Mouse (Mus musculus): ENCODE data around the gene Cdh4. TPM values are rescaled to one million over a fixed set of nuclear protein-coding genes. Genes with fewer than 3 reads are reported as not detected.

The Cdh4 gene
- polyA plus RNA-seq, 1 experiment, result 9.3 TPM

DNA sequence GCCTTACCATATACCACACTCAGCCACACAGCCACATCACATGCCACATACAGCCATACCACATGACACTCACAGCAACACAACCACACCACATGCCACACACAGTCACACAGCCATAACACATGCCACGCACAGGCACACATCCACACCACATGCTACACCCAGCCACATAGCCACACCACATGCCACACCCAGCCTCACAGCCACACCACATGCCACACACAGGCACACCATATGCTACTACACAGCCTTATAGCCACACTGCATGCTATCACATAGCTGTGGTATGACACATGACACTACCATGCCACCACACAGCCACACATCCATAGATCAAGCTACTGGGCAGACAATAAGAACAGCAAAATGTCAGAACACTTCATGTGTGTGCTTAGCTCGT lies 158.1 kb downstream of the Cdh4 start:
- Histone ChIP-seq H3K4me1 (ENCODE audit: control insufficient read depth, insufficient read depth, low read length) (peaks cover 5% of the 10 kb centered on the region), H3K27me3 (ENCODE audit: control insufficient read depth, insufficient read depth, low read length) (no peaks in the 10 kb centered on the region), H3K4me3 (replicated peaks; ENCODE audit: insufficient read depth, low read depth, low read length) (no peak overlapping the region), H3K27ac (ENCODE audit: insufficient read depth, low read length) (no peak overlapping the region)
- no peak for DNase-seq
- TF ChIP-seq CTCF (IDR thresholded peaks at IDR 0.05; ENCODE audit: borderline replicate concordance, insufficient read depth, low read depth, low read length) (no peak), POLR2A (IDR thresholded peaks at IDR 0.05; ENCODE audit: borderline replicate concordance, insufficient read depth, low read length) (no peak)
- WGBS, result 92% methylated on average over 2 of the region's 2 CpGs

GRCm38 (mm10) chr2:179601167-179601566 lies 158.9 kb downstream of the Cdh4 start:
- H3K27me3 ChIP-seq (ENCODE audit: control insufficient read depth, insufficient read depth, low read length), result no peaks in the 10 kb centered on the region
- TF ChIP-seq POLR2A (IDR thresholded peaks at IDR 0.05; ENCODE audit: borderline replicate concordance, insufficient read depth, low read length) (no peak), CTCF (IDR thresholded peaks at IDR 0.05; ENCODE audit: borderline replicate concordance, insufficient read depth, low read depth, low read length) (no peak)
- H3K4me3 ChIP-seq (replicated peaks; ENCODE audit: insufficient read depth, low read depth, low read length), result no peak overlapping the region
- H3K27ac ChIP-seq (ENCODE audit: insufficient read depth, low read length), result no peak overlapping the region
- peaks cover 5% of the 10 kb centered on the region for H3K4me1 ChIP-seq (ENCODE audit: control insufficient read depth, insufficient read depth, low read length)
- DNase-seq, result no peak
- 98% methylated on average over 9 of the region's 9 CpGs for WGBS

DNA sequence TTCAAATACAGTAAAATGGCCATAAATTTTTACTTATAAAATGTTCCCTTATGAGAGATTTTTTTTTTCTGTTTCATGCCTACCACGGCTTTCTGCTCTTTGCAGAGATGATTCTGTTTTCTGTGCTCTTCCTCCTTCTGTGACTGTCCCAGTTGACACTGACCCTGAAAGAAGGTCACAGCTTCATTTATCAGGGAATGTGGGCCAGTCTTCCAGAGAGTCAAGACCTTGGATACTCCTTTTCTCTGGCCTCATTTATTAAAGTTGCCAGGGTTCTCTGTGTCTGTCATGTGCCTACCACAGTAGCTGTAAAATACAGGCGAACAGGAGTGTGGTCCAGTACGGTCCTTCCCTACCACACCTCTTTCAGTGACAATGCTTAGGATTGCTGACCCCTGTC lies 162.5 kb downstream of the Cdh4 start:
- no peak for DNase-seq
- WGBS, result 93% methylated on average over 3 of the region's 3 CpGs
- Histone ChIP-seq H3K4me3 (replicated peaks; ENCODE audit: insufficient read depth, low read depth, low read length) (no peak overlapping the region), H3K4me1 (ENCODE audit: control insufficient read depth, insufficient read depth, low read length) (peaks cover 5% of the 10 kb centered on the region), H3K27me3 (ENCODE audit: control insufficient read depth, insufficient read depth, low read length) (no peaks in the 10 kb centered on the region), H3K27ac (ENCODE audit: insufficient read depth, low read length) (no peak overlapping the region)
- no peak for TF ChIP-seq CTCF (IDR thresholded peaks at IDR 0.05; ENCODE audit: borderline replicate concordance, insufficient read depth, low read depth, low read length)
- no peak for TF ChIP-seq POLR2A (IDR thresholded peaks at IDR 0.05; ENCODE audit: borderline replicate concordance, insufficient read depth, low read length)

DNA sequence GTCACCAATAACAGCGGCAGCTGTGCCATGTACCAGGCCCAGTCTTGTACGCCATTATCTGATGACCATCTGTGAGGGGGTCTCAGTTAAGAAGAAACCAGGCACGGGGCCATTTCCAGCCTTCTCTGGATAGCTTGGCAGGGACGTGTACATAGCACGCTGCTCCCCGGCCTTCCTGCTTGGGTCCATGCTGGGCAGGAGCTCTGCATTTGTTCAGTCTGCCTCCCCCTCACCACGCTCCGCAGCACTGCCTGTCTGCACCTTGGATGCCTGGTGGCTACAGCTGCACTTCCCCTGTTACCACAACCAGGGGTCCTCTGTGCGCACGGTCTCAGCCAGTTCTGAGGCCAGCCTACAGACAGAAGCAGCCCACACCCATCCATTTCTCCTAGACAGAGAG lies 163.0 kb downstream of the Cdh4 start:
- WGBS, result 61% methylated on average over 10 of the region's 10 CpGs
- TF ChIP-seq POLR2A (IDR thresholded peaks at IDR 0.05; ENCODE audit: borderline replicate concordance, insufficient read depth, low read length), result no peak
- no peak for TF ChIP-seq CTCF (IDR thresholded peaks at IDR 0.05; ENCODE audit: borderline replicate concordance, insufficient read depth, low read depth, low read length)
- Histone ChIP-seq H3K4me1 (ENCODE audit: control insufficient read depth, insufficient read depth, low read length) (peaks cover 2% of the 10 kb centered on the region), H3K27ac (ENCODE audit: insufficient read depth, low read length) (no peak overlapping the region), H3K27me3 (ENCODE audit: control insufficient read depth, insufficient read depth, low read length) (no peaks in the 10 kb centered on the region), H3K4me3 (replicated peaks; ENCODE audit: insufficient read depth, low read depth, low read length) (no peak overlapping the region)
- DNase-seq, result no peak

- 50% methylated on average over 2 of the region's 2 CpGs for WGBS
- TF ChIP-seq POLR2A (IDR thresholded peaks at IDR 0.05; ENCODE audit: borderline replicate concordance, insufficient read depth, low read length) (no peak), CTCF (IDR thresholded peaks at IDR 0.05; ENCODE audit: borderline replicate concordance, insufficient read depth, low read depth, low read length) (no peak)
- no peak for DNase-seq
Observed at GRCm38 (mm10) chr2:179606341-179606740, 164.1 kb downstream of the Cdh4 start.

DNA sequence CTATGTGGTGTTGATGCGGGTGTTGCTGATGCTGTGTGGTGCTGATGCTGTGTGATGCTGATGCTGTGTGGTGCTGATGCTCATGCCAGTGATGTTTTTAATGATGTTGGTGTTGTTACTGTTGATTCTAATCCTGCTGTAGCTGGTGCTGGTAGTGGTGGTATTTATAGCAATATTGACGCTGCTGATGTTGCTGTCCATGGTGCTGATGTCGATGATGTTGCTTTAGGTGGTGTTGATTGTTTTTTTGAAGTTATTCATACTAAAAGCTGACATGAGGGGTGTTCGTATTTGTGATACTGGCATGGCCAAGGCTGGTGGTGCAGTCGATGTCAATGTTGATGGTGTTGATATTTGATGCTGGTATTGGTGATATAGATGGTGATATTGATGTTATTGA lies 173.7 kb downstream of the Cdh4 start:
- no peak for DNase-seq
- no peak overlapping the region for H3K4me3 ChIP-seq (replicated peaks; ENCODE audit: insufficient read depth, low read depth, low read length)
- no peak for TF ChIP-seq CTCF (IDR thresholded peaks at IDR 0.05; ENCODE audit: borderline replicate concordance, insufficient read depth, low read depth, low read length)
- TF ChIP-seq POLR2A (IDR thresholded peaks at IDR 0.05; ENCODE audit: borderline replicate concordance, insufficient read depth, low read length), result no peak
- no peaks in the 10 kb centered on the region for H3K27me3 ChIP-seq (ENCODE audit: control insufficient read depth, insufficient read depth, low read length)
- 80% methylated on average over 5 of the region's 5 CpGs for WGBS
- H3K4me1 ChIP-seq (ENCODE audit: control insufficient read depth, insufficient read depth, low read length), result no peaks in the 10 kb centered on the region
- no peak overlapping the region for H3K27ac ChIP-seq (ENCODE audit: insufficient read depth, low read length)

More at GRCm38 (mm10) chr2:179606341-179606740, 164.1 kb downstream of the Cdh4 start:
- no peaks in the 10 kb centered on the region; the same call in 1 of the 2 replicates for H3K4me1 ChIP-seq (ENCODE audit: control insufficient read depth, insufficient read depth, low read length)
- no peaks in the 10 kb centered on the region for H3K27me3 ChIP-seq (ENCODE audit: control insufficient read depth, insufficient read depth, low read length)
- no peak overlapping the region for H3K27ac ChIP-seq (ENCODE audit: insufficient read depth, low read length)
- H3K4me3 ChIP-seq (replicated peaks; ENCODE audit: insufficient read depth, low read depth, low read length), result no peak overlapping the region

DNA sequence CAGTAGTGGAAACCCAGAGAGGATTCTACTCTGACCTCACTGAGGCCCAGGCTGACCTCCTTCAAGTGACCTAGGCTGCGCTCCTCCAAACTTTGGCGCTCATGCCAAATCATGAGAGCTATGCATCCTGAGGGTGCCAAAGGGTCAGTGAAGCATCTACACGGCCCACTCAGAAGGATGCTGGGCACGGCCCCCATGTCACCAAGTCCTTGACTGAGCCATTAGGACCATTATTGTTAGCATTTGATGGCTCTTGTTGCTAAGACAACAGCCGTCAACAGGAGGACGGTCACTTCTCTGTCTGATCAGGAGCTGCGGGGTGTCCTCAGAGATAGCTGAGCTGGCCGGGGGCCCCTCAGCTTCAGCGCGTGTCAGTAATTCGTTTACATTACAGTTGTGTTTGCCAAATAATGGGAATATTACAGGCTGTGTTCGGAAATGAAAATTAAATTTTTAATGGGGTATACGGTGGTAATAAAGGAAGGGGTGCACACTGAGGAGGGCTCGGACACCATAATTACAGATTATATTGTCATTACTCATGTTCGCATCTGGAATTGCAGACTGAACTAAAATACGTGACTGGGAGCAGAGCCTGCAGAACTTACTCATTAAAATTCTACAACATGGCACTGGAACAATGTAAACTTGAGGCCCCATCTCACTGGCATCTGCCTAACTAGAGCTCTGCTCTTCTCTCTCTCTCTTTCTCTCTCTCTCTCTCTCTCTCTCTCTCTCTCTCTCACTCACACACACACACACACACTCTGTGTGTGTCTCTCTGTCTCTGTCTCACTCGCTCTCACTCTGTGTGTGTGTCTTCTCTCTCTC lies 181.6 kb downstream of the Cdh4 start:
- Histone ChIP-seq H3K4me1 (ENCODE audit: control insufficient read depth, insufficient read depth, low read length) (no peaks in the 10 kb centered on the region), H3K27me3 (ENCODE audit: control insufficient read depth, insufficient read depth, low read length) (no peaks in the 10 kb centered on the region), H3K27ac (ENCODE audit: insufficient read depth, low read length) (no peak overlapping the region), H3K4me3 (replicated peaks; ENCODE audit: insufficient read depth, low read depth, low read length) (no peak overlapping the region)
- TF ChIP-seq POLR2A (IDR thresholded peaks at IDR 0.05; ENCODE audit: borderline replicate concordance, insufficient read depth, low read length) (no peak), CTCF (IDR thresholded peaks at IDR 0.05; ENCODE audit: borderline replicate concordance, insufficient read depth, low read depth, low read length) (no peak)
- DNase-seq, result no peak
- WGBS, result 64% methylated on average over 17 of the region's 17 CpGs

GRCm38 (mm10) chr2:179627563-179627962 lies 185.3 kb downstream of the Cdh4 start:
- no peaks in the 10 kb centered on the region for H3K27me3 ChIP-seq (ENCODE audit: control insufficient read depth, insufficient read depth, low read length)
- no peak overlapping the region for H3K4me3 ChIP-seq (replicated peaks; ENCODE audit: insufficient read depth, low read depth, low read length)
- H3K27ac ChIP-seq (ENCODE audit: insufficient read depth, low read length), result no peak overlapping the region
- WGBS, result 90% methylated on average over 2 of the region's 2 CpGs
- TF ChIP-seq POLR2A (IDR thresholded peaks at IDR 0.05; ENCODE audit: borderline replicate concordance, insufficient read depth, low read length), result no peak
- no peak for TF ChIP-seq CTCF (IDR thresholded peaks at IDR 0.05; ENCODE audit: borderline replicate concordance, insufficient read depth, low read depth, low read length)
- no peaks in the 10 kb centered on the region for H3K4me1 ChIP-seq (ENCODE audit: control insufficient read depth, insufficient read depth, low read length)
- no peak for DNase-seq

Measured in cerebellum, adult 2 months (tissue).